Mouse (Mus musculus) hindbrain, embryonic 14.5 days (tissue): ENCODE data around the gene Sytl3. TPM values are rescaled to one million over a fixed set of nuclear protein-coding genes. Genes with fewer than 3 reads are reported as not detected.
"Not testable (repeated sequence)": the region's sequence is repeated elsewhere in the genome, so short reads cannot be mapped to it uniquely, and the experiment has no call there.

Experiments
- ATAC-seq: fragments of 200-750 bp; cut with Nextera tagmentation; 2 replicates; pipeline ENCODE4 v1.8.0; 2017; ENCODE audit warnings: moderate number of reproducible peaks, mild to moderate bottlenecking, moderate TSS enrichment, moderate library complexity; ENCODE audit not compliant: low FRiP score
- DNase-seq: peaks from one replicate; pipeline ENCODE4 v3.0.0-alpha.2; 2015; ENCODE audit warnings: low spot score
- H3K27ac ChIP-seq: fragments of 300-500 bp; sonication (generic); 2 replicates; pipeline ENCODE4 v1.5.1; 2014; ENCODE audit warnings: mild to moderate bottlenecking, moderate library complexity
- H3K27me3 ChIP-seq: fragments of 300-500 bp; sonication (generic); 2 replicates; pipeline ENCODE4 v1.6.1; 2014; ENCODE audit warnings: mild to moderate bottlenecking, low read length, mixed read lengths; ENCODE audit not compliant: control insufficient read depth, insufficient read depth
- H3K36me3 ChIP-seq: fragments of 300-500 bp; sonication (generic); replicated peaks from 2 replicates; pipeline ENCODE4 v1.6.1; 2014; ENCODE audit not compliant: control insufficient read depth, insufficient read depth
- H3K4me1 ChIP-seq: fragments of 300-500 bp; sonication (generic); replicated peaks from 2 replicates; pipeline ENCODE4 v1.6.1; 2014; ENCODE audit warnings: antibody characterized with exemption, low read length, mixed read lengths; ENCODE audit not compliant: control insufficient read depth, insufficient read depth
- H3K4me2 ChIP-seq: fragments of 300-500 bp; sonication (generic); replicated peaks from 2 replicates; pipeline ENCODE4 v1.6.1; 2014; ENCODE audit warnings: mild to moderate bottlenecking, moderate library complexity
- H3K4me3 ChIP-seq: fragments of 300-500 bp; sonication (generic); replicated peaks from 2 replicates; pipeline ENCODE4 v1.5.1; 2014; ENCODE audit warnings: mild to moderate bottlenecking, low read length
- H3K9ac ChIP-seq: fragments of 300-500 bp; sonication (generic); 2 replicates; pipeline ENCODE4 v1.6.1; 2014
- H3K9me3 ChIP-seq: fragments of 300-500 bp; sonication (generic); 2 replicates; pipeline ENCODE4 v1.6.1; 2016; ENCODE audit warnings: low read length; ENCODE audit not compliant: control insufficient read depth
- WGBS: fragments of 180-500 bp; shearing (Covaris S2); extraction: QIAGEN DNeasy Blood & Tissue Kit; methylation state at CpG from one replicate; pipeline ENCODE4 v1.1.7; 2014; 5-methylcytosine and 5-hydroxymethylcytosine counted together
- polyA plus RNA-seq: library from polyadenylated mRNA; unstranded; fragments of >200 nt; fragmentation: Nextera tagmentation; extraction: Ambion mirVana; gene quantifications from 2 replicates; pipeline ENCODE4 v1.2.1, GENCODE M21; 2014

Sytl3 gene
- 0.91 and 1.0 TPM in 2 replicates for polyA plus RNA-seq

DNA sequence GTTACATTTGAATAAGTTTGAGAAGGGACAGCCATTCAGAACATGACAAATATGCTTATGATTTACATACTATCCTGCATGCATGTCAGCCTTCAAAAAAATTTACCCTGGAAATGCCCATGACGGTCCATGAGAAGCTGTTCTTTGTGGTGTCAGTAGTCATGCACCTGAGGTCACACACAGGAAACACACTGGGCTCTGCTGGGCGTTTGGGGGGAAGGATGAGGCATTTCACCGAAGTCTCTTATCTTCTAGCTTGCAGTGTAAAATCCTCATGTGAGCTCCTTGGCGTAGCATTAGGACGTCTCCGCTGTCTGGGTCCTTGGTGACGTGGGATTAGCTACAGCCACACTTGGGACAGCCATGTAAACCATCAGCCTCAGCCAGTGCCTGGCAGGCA, at the start of gene Sytl3:
TSS of gene Sytl3 (plus strand) at position 293 of the 400 bp plus-strand sequence.
- not testable (repeated sequence) for H3K9me3 ChIP-seq, H3K4me3 ChIP-seq, H3K27me3 ChIP-seq, H3K9ac ChIP-seq, H3K4me1 ChIP-seq, DNase-seq, H3K27ac ChIP-seq, H3K4me2 ChIP-seq, H3K36me3 ChIP-seq, ATAC-seq
- 87% methylated on average over 3 of the region's 7 CpGs for WGBS

GRCm38 (mm10) chr17:6613524-6613923, 45.4 kb upstream of the Sytl3 start:
- H3K4me1 ChIP-seq, H3K4me3 ChIP-seq, H3K27ac ChIP-seq, H3K27me3 ChIP-seq, H3K9ac ChIP-seq, H3K36me3 ChIP-seq, H3K9me3 ChIP-seq, DNase-seq, ATAC-seq, H3K4me2 ChIP-seq: not testable (repeated sequence)
- 80% methylated on average over 11 of the region's 14 CpGs for WGBS

DNA sequence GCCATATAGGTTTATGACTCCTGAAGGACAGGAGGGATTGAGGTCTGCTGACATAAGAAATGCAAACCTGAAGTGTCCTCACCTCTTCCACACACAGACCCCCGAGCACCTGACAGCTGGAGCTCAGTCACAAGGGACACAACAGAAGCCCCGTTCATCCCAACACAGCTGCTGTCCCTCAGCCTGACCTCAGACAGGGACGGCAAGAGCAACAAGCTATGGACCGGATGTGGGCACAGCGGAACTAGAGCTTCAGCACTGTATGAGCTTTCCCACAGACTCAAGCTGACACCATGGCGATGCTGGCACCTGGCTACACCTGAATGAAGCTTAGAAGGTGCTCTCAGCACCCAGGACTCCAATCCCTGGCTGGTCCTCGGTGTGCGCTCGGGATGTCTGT, 44.6 kb upstream of the Sytl3 start:
- H3K9me3 ChIP-seq, H3K9ac ChIP-seq, ATAC-seq, H3K27ac ChIP-seq, DNase-seq, H3K4me3 ChIP-seq, H3K27me3 ChIP-seq, H3K4me1 ChIP-seq, H3K36me3 ChIP-seq, H3K4me2 ChIP-seq: not testable (repeated sequence)
- WGBS: 93% methylated on average over 4 of the region's 9 CpGs

DNA sequence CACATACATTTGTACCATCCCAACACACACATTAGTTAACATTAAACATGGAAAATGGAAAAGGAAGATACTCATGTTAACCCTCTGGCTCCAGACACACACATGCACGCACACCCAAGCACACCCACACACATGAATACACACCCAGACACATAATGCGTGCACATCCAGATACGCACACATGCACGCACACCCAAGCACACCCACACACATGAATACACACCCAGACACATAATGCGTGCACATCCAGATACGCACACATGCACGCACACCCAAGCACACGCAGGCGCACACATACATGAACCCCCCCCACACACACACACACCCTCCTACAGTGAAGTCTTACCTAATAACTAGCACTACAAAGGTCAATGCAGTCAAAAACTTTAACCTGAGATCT, 42.2 kb upstream of the Sytl3 start:
- not testable (repeated sequence) for H3K4me2 ChIP-seq, H3K36me3 ChIP-seq, H3K27me3 ChIP-seq, ATAC-seq, H3K4me3 ChIP-seq, H3K4me1 ChIP-seq, H3K9me3 ChIP-seq, H3K9ac ChIP-seq, DNase-seq, H3K27ac ChIP-seq
- WGBS: 97% methylated on average over 9 of the region's 9 CpGs

GRCm38 (mm10) chr17:6617689-6618400, 41.0 kb upstream of the Sytl3 start:
- 56% methylated on average over 7 of the region's 13 CpGs for WGBS
- not testable (repeated sequence) for H3K4me3 ChIP-seq, H3K9me3 ChIP-seq, H3K4me2 ChIP-seq, H3K27ac ChIP-seq, H3K36me3 ChIP-seq, H3K27me3 ChIP-seq, H3K9ac ChIP-seq, ATAC-seq, DNase-seq, H3K4me1 ChIP-seq

DNA sequence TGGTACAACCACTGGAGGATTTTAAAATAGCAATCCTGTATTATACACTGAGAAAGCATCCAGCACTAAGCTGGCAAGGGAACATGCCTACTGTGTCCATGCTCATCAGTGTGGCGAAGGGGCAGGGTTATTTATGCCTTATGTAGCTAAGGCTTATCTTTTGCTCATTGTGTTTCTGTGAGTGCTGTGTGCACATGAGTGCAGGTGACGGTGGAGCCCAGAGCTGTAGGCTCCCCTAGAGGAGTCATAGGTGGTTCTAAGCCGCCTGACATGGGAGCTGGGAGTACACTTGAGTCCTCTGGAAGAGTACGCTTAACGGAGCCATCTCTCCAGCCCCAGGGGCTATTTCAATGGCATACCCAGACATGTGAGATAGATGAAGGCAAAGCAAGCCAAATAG, 39.6 kb upstream of the Sytl3 start:
- not testable (repeated sequence) for H3K4me2 ChIP-seq, H3K27ac ChIP-seq, DNase-seq, H3K9ac ChIP-seq, H3K27me3 ChIP-seq, H3K4me1 ChIP-seq, H3K36me3 ChIP-seq, H3K9me3 ChIP-seq, H3K4me3 ChIP-seq, ATAC-seq
- WGBS: 89% methylated on average over 5 of the region's 5 CpGs

DNA sequence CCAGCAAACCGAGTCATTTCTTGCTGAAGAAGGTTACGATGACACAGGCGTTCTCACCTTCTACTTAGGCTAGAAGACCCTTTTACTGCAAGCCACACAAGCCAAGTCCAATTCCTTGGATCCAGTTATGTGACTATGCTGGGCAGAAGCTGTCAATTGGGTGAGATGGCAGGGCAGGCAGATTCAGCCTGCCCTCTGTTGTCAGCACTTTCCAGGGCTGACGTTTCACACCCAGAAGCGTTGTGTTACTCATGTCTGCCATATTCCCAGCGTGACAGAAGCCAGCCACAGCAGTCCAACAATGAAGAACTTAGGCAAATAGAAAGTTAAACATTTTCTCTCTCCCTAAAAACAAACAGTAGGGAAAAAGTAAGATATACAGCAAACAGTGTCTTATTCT, 38.9 kb upstream of the Sytl3 start:
- not testable (repeated sequence) for H3K27me3 ChIP-seq, DNase-seq, H3K4me2 ChIP-seq, H3K9me3 ChIP-seq, H3K4me3 ChIP-seq, H3K4me1 ChIP-seq, H3K36me3 ChIP-seq, H3K9ac ChIP-seq, ATAC-seq, H3K27ac ChIP-seq
- WGBS: 71% methylated on average over 3 of the region's 6 CpGs

GRCm38 (mm10) chr17:6620730-6621451, 38.0 kb upstream of the Sytl3 start:
- H3K27me3 ChIP-seq, DNase-seq, H3K4me2 ChIP-seq, H3K27ac ChIP-seq, H3K9me3 ChIP-seq, H3K4me3 ChIP-seq, H3K36me3 ChIP-seq, H3K9ac ChIP-seq, ATAC-seq, H3K4me1 ChIP-seq: not testable (repeated sequence)
- 86% methylated on average over 17 of the region's 20 CpGs for WGBS

DNA sequence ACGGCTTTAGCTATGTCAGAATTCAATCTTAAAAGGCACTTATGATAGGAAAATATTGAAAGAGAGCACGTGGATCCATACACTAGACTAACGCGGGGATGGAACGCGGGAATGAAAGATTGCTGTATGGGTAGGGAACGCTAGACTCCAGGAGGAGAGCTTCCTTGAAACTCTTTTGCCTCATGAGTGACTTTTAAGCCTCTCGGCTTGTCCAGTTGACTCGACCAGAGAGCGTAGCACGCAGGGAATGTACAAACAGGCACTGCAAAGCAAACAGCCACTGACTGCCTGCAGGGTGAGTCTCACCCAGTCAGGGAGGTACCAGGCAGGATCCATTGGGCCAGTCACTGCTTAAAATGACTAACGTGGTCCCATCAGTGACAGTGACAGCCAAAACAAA, 36.9 kb upstream of the Sytl3 start:
- H3K9ac ChIP-seq, ATAC-seq, H3K4me1 ChIP-seq, H3K4me2 ChIP-seq, H3K27ac ChIP-seq, H3K27me3 ChIP-seq, H3K4me3 ChIP-seq, DNase-seq, H3K9me3 ChIP-seq, H3K36me3 ChIP-seq: not testable (repeated sequence)
- WGBS: 94% methylated on average over 11 of the region's 12 CpGs
